Mouse (Mus musculus): ENCODE measurements around the gene Apbb1ip.

DNA sequence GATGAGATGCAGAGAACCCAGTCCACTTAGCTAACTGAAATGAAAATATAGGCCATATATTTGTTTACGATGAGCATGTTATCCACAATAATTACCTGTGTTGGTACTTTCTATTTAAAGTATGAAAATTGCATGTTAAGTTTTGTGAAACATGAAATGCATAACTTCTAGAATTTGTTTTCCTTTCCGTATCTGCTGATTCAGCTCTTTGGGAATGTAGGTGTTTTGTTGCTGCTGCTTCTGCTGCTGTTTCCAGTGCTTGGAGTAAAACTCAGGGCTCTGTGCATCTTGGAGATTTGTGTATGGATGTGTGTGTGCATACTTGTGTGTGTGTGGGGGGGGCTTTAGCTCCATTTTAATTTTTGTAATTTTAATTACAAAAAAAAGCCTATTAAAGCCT is 14.8 kb downstream of the Apbb1ip start:
- no peak for TF ChIP-seq CTCF (IDR thresholded peaks at IDR 0.05; ENCODE audit: control insufficient read depth, insufficient read depth, insufficient read length)
- TF ChIP-seq CEBPB (IDR thresholded peaks at IDR 0.05; ENCODE audit: low read depth): no peak
- no peak for TF ChIP-seq MYOG (IDR thresholded peaks at IDR 0.05; ENCODE audit: control insufficient read depth, extremely low read depth, insufficient read length)
- TF ChIP-seq FOSL1 (IDR thresholded peaks at IDR 0.05; ENCODE audit: insufficient read depth, low read length, poor library complexity, severe bottlenecking): no peak
- no peak for TF ChIP-seq USF1 (IDR thresholded peaks at IDR 0.05; ENCODE audit: low read depth)
- no peak for TF ChIP-seq MAX (IDR thresholded peaks at IDR 0.05)
